8 mouse cellular contexts compared by ENCODE assay signal in the genomic region with DNA sequence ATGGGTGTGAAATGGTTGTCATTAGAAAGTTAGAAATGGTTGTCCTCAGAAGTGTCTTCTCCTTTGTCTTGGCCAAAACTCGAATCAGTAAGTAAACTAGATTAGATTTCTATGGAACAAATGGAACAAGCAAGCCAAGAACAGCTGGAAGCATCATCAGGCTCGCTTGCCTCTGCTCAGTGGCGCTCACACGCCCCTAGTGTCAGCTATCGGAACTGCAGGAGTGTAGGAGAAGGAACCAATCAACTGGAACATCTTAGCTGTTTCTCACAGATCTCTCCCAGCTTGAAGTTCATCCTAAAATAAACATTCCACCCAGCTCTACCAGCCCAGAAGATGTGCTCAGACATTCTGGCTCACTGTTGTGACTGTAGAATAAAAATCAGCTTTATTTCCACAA.
A peak's percentile ranks its signal among the peaks of the same experiment; 100 is the strongest.
DNase-seq lines count a peak whose midpoint lies in the region; ATAC-seq and TF ChIP-seq lines count a peak whose summit lies in the region.

No protein-coding gene starts in this region.

- no peak overlapping the region for H3K4me3 ChIP-seq in heart, embryonic 11.5 days (ENCODE audit: low read depth, low read length)
- no peak overlapping the region for H3K4me3 ChIP-seq in heart, embryonic 10.5 days
- H3K4me3 ChIP-seq in midbrain, postnatal 0 days (ENCODE audit: low read depth, low read length), result no peak overlapping the region

- 0 out of 2 replicates have a peak, but pooled peaks cover 2% of the 10 kb centered on the region for H3K27me3 ChIP-seq in heart, embryonic 11.5 days (ENCODE audit: control insufficient read depth, insufficient read depth, low read length)
- H3K27me3 ChIP-seq in heart, embryonic 10.5 days (ENCODE audit: insufficient read depth, poor library complexity, severe bottlenecking), result no peaks in the 10 kb centered on the region
- no peaks in the 10 kb centered on the region for H3K27me3 ChIP-seq in midbrain, postnatal 0 days (ENCODE audit: insufficient read depth, low read length)
- H3K27me3 ChIP-seq in splenic B cell, adult 2 months (ENCODE audit: control insufficient read depth, insufficient read depth, low read length, poor library complexity, severe bottlenecking), result no peaks in the 10 kb centered on the region

- H3K9ac ChIP-seq in heart, embryonic 11.5 days (ENCODE audit: low read depth, low read length), result no peak overlapping the region
- H3K9ac ChIP-seq in midbrain, postnatal 0 days (replicated peaks; ENCODE audit: low read length, poor library complexity, severe bottlenecking), result no peak overlapping the region

- peak; percentile 86 for DNase-seq in heart, adult 11 months
- DNase-seq in adipocyte (ENCODE audit: low spot score), result peak; percentile 76
- DNase-seq in embryo, embryonic 10 days (ENCODE audit: low spot score), result peak; percentile 87
- peak; percentile 79 for DNase-seq in heart, embryonic 10.5 days (ENCODE audit: low spot score)
- DNase-seq in left cerebral cortex, adult 11 months (ENCODE audit: low spot score), result peak; percentile 34
- peak; percentile 79 for DNase-seq in midbrain, postnatal 0 days (ENCODE audit: low spot score)
- DNase-seq in splenic B cell, adult 2 months (ENCODE audit: low read depth, low spot score), result peak; percentile 70

- H3K4me1 ChIP-seq in heart, embryonic 11.5 days (ENCODE audit: control insufficient read depth, insufficient read depth, low read length), result no peaks in the 10 kb centered on the region
- no peaks in the 10 kb centered on the region for H3K4me1 ChIP-seq in heart, embryonic 10.5 days
- no peaks in the 10 kb centered on the region for H3K4me1 ChIP-seq in midbrain, postnatal 0 days (ENCODE audit: insufficient read depth, low read length)

- WGBS in heart, embryonic 11.5 days (ENCODE audit: insufficient replicate concordance), result 8% methylated on average over 5 of the region's 5 CpGs
- 12% methylated on average over 5 of the region's 5 CpGs for WGBS in heart, embryonic 10.5 days
- 7% methylated on average over 5 of the region's 5 CpGs for WGBS in midbrain, postnatal 0 days

- no peak overlapping the region for H3K4me2 ChIP-seq in heart, embryonic 11.5 days
- H3K4me2 ChIP-seq in midbrain, postnatal 0 days (ENCODE audit: low read depth, low read length, poor library complexity, severe bottlenecking), result no peak overlapping the region

- H3K36me3 ChIP-seq in heart, embryonic 11.5 days (ENCODE audit: control insufficient read depth, insufficient read depth, low read length), result no peaks in the 10 kb centered on the region
- H3K36me3 ChIP-seq in heart, embryonic 10.5 days, result no peaks in the 10 kb centered on the region
- no peaks in the 10 kb centered on the region for H3K36me3 ChIP-seq in midbrain, postnatal 0 days (ENCODE audit: insufficient read depth, low read length)
- no peaks in the 10 kb centered on the region for H3K36me3 ChIP-seq in splenic B cell, adult 2 months (ENCODE audit: control insufficient read depth, insufficient read depth, low read length, poor library complexity, severe bottlenecking)

- no peaks in the 10 kb centered on the region for H3K9me3 ChIP-seq in heart, embryonic 11.5 days (replicated peaks; ENCODE audit: control insufficient read depth, low read length)
- no peaks in the 10 kb centered on the region for H3K9me3 ChIP-seq in heart, embryonic 10.5 days
- H3K9me3 ChIP-seq in midbrain, postnatal 0 days (ENCODE audit: low read length), result no peaks in the 10 kb centered on the region

- TF ChIP-seq CTCF in midbrain, postnatal 0 days (IDR thresholded peaks at IDR 0.05), result peak; percentile 91

- H3K27ac ChIP-seq in heart, embryonic 11.5 days (ENCODE audit: low read depth, low read length), result no peak overlapping the region
- H3K27ac ChIP-seq in heart, embryonic 10.5 days, result no peak overlapping the region
- H3K27ac ChIP-seq in midbrain, postnatal 0 days (ENCODE audit: low read depth, low read length), result no peak overlapping the region

- ATAC-seq in heart, embryonic 11.5 days (replicated peaks; ENCODE audit: insufficient number of reproducible peaks, low FRiP score, low TSS enrichment), result no peak
- no peak for ATAC-seq in midbrain, postnatal 0 days (ENCODE audit: low FRiP score)

Comparison
In these comparisons a context has a peak if more than half of its experiments do, and no peak if none do; other contexts are left out.
1. DNase-seq: peak in every context shown above with its lines; median percentile 87 in embryo, embryonic 10 days; 86 in heart, adult 11 months; 79 in heart, embryonic 10.5 days; 79 in midbrain, postnatal 0 days; 76 in adipocyte; 70 in splenic B cell, adult 2 months; 34 in left cerebral cortex, adult 11 months.